Mouse (Mus musculus): ENCODE measurements around the gene Calu.
"Not testable (repeated sequence)": the region's sequence is repeated elsewhere in the genome, so short reads cannot be mapped to it uniquely, and the experiment has no call there.

Calu gene

DNA sequence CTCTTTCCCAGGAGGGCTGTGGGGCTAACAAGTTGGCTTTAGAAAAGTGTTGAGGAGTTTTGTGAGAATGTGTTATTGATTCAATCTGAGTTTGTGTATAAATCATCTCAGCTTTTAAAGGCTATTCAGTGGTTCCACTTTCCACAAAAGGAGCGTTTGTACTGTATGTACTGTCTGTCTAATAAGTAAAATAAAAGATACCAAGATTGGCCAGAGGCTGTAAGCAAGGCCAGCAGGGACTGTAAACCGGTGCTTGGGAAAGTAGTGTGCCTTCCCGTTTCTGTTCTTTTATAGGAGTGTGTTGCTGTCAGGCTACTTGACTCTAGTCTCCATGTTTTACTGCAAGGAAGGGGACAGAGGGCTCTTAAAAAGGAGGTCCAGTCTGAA lies 15.3 kb downstream of the Calu start:
- no peak for DNase-seq (ENCODE audit: low read depth)

DNA sequence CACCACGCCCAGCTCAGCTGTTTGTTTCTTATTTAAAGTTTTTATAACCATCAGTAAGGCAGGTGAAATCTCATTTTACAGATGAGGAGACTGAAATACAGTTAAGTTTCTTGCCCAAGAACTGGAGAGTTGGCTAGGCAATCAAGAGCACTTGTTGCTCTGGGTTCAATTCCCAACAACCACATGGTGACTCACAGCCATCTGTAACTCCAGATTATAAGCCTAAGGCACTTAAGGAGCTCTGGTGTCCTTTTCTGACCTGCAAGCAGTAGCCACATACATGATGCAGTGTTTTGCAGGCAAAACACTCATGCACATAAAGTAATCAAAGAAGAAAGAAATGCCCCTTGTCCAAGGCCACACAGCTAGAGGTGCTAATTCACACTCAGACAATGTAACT lies 17.4 kb downstream of the Calu start:
- DNase-seq (ENCODE audit: low read depth), result no peak

DNA sequence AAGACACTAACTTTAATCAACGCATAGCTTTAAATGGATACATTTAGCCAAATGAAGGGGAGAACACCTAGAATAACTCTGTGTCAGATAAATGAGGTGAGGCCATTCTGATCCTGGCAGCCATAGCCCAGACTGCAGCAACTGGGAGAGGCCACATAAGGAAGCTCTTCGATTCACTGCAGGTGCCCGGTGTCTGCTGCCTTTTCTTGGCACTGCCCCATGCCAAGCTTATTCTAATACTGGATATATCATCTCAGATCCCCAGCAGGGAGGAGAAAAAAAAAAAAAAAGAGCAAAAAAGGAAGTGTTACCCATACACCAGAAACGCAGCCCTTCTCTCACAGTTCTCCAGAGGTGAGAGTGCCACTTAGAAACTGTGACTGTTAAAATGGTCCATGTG lies 29.5 kb downstream of the Calu start:
- DNase-seq (ENCODE audit: low read depth), result no peak

DNA sequence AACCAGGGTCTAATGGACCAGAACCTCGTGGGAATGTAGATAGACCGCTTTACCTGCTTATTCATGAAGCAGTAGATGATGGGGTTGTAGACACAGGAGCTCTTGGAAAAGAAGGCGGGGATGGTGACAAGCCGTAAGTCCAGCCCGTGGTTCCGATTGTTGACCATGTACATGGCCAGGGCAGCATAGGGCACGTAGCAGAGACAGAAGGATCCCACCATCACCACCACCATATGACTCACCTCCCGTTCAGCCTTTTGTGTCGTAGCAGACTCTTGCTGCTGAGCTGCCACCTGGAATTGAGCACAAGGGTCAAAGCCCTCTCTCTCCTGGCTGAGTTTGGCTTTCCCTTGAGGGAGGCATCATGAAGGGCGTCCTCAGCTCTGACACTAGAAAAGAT lies 30.8 kb downstream of the Calu start:
- DNase-seq (ENCODE audit: low read depth), result no peak

DNA sequence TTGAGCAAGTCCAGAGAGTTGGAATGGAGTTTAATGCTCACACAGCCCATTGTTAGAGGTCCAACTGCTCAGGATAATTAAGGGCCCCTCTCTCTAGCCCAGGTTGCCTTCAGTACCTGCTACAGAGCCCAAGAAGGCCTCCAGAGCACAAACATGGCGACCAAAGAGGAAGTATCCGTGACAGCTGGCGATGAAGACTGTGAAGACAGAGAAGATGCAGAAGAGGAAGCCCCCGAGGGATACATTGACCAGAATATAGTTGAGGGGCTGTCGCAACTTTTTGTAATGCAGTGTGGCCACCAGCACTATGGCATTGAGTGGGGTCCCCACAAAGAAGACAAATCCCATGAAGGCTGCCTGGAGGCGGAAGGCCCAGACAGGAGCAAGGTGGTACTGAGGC lies 32.1 kb downstream of the Calu start:
- no peak for DNase-seq (ENCODE audit: low read depth)

DNA sequence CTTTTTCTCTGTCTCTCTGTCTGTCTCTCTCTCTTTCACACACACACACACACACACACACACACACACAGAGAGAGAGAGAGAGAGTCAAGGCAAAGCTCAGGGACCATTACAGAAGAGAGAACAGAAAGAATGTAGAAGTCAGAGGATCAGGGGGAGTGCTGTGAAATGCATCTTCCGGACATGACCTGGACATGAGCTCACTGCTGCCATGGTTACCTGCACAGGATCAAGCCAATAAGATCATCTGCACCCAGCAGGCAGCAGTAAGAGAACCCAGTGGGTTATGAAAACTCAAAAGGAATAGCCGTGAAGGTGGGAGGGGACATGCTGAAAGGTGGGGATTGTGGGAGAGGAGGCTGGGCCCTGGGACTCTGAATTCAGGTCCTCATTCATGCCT lies 34.6 kb downstream of the Calu start:
- no peak for DNase-seq (ENCODE audit: low read depth)

DNA sequence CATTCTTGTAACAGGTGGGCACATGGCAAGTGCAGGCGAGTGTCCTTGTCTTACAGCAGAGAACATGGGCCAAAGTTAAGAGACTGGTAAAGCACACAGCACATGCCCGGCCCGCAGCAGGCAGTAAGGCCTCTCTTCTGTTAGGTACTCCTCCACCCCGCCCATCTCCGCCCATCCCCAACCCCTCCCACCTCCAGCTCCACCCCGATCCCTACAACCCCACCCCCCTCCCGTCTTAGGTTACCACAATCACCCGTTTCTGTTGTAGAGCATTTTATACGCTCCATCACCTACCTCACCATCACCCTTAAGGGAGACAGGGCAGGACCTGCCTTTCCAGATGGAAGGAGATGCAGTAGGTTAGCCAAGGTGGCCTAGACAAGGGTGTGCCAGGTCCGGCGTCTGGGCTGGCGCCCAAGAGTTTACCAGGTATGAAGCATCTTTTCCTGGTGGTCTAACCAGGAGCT lies 40.2 kb downstream of the Calu start, which contains the start of gene Opn1sw:
Opn1sw (minus strand) TSS at position 417 of the 467 bp plus-strand sequence.
- peak; percentile 53 for DNase-seq (ENCODE audit: low read depth)

DNA sequence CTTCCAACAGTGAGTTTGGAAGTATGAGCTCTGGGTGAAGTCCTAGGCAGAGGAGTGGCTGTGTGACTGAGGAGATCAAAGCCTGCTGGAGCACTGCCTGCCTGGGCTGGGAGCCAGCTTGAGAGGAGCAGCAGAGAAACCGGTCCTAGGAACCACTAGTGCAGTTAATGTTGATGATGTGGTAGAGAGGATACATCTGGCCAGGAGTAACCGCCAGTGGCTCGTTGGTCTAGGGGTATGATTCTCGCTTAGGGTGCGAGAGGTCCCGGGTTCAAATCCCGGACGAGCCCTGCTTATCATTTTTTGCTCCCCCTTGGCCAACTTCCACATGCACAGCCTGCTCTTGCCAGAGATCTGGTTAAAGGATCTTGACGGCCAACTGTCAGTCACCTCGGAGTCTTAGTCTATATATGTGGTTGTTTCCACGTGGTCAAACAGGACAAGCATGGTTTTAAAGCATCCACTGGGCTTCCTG lies 40.8 kb downstream of the Calu start:
- DNase-seq (ENCODE audit: low read depth), result peak; percentile 24

DNA sequence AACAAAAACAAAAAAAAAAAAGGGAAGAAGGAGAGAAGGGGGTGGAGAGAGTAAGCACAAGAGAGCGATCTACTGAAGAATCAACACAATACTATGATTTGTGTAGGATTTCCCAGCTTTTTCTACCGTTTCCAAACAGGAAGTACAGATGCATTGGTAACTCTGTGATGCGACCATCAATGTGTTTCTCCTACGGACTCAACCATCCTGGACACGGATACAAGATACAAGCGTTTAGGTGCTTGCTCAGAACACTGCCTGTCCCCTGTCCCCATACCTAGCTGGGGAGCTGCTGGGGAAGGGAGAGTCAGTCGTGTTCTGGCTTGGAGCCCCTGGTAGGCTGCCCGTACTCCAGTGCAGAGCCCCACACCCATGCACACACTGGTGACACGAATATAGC lies 41.6 kb downstream of the Calu start:
- no peak for DNase-seq (ENCODE audit: low read depth)

DNA sequence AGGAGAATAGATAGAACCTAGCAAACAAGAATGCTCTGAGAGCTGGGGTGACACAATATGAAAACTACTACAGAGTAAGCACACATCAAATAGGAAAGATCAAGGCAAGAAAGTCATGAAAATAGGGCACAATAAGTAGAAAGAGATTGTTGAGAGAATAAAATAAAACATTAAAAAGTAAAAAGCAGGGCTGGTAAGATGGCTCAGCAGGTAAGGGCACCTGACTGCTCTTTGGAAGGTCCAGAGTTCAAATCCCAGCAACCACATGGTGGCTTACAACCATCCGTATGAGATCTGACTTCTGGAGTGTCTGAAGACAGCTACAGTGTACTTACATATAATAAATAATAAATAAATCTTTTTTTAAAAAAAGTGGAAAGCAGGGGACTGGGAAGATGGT lies 42.6 kb downstream of the Calu start:
- DNase-seq (ENCODE audit: low read depth), result not testable (repeated sequence)

DNA sequence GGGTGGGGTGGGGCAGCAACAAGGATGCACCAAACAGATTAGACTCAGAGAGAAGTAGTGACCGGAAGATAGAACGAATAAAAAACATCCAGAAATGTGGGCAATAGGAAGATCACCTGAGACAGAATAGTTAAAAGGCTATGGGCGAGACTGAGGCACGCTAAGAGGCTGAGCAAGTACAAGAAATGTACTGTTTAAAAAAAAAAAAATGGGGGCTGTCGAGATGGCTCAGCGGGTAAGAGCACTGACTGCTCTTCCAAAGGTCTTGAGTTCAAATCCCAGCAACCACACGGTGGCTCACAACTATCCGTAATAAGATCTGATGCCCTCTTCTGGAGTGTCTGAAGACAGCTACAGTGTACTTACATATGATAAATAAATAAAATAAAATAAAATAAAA lies 43.4 kb downstream of the Calu start:
- not testable (repeated sequence) for DNase-seq (ENCODE audit: low read depth)

DNA sequence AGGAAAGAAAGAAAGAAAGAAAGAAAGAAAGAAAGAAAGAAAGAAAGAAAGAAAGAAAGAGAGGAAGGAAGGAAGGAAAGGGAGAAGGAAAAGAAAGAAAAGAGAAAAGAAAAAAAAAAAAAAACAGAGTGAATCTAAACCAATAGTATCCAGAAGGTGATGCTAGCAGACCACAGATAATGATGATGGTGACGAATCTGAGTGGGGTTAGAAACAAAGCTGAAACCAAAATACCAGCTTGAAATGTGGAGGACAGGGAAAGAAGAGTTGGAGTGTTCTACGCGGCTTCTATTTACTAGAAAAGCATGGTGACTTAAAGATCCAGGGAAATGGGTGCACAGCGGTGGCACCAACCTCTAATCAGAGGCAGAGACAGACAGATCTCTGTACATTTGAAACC lies 43.9 kb downstream of the Calu start:
- no peak for DNase-seq (ENCODE audit: low read depth)

DNA sequence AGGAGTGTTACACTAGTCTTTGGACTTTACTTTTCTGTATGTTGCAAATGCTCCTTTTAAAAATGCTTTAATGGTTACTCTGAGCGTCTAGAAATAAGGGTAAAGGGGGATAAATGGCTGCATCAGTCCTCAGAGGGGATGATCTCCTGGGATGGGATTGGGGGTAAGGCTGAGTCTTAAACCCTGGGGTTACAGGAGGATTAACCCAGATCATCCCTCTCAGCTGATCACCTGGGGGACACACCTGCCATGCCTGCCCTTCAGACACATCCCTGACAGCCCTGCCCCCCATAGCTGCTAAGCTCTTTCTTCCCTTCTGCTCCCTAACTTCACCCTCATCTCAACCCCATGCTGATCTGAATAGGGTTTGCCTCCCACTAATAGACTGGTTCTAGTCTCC lies 46.4 kb downstream of the Calu start:
- DNase-seq (ENCODE audit: low read depth), result no peak

DNA sequence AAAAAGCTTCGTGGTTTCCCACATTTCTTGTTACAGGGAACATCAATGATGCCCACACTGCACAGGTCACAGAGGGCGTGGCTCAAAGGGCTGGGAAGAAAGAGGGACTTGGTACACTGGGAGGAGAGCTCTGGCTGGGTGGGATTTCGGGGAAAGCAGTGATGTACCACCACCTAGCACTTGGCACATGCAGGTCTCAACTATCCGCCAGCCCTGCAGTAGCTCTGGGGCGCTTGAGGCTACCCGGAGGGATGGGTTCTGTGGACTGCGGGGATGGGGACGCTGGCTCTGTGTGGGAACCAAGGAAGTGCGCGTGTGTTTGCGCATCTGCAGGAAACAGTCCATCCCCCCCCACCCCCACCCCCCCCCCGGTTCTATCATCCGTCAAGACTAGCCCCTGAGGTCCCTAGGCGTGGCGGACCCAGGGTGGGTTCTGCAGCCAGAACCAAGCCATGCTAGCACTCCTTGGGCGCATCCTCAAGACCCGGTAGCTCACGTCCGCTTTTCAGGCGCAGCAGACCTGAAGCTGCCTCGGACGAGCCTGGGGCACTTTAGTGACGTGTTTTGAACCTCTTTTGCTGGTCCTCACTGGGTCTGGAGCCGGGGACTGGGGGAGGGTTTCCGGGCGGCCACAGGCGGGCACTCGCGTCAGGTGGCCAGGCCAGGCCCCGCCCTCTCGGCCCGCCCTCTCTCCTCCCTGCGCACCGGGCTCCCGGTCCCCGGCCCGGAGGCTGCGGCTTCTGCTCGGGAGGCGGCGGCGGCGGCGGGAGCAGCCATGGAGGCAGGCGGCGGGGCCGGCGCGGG lies 48.2 kb downstream of the Calu start, which contains the start of gene Ccdc136:
Ccdc136 (plus strand) TSS at position 400 of the 804 bp plus-strand sequence.
- DNase-seq (ENCODE audit: low read depth), result no peak

DNA sequence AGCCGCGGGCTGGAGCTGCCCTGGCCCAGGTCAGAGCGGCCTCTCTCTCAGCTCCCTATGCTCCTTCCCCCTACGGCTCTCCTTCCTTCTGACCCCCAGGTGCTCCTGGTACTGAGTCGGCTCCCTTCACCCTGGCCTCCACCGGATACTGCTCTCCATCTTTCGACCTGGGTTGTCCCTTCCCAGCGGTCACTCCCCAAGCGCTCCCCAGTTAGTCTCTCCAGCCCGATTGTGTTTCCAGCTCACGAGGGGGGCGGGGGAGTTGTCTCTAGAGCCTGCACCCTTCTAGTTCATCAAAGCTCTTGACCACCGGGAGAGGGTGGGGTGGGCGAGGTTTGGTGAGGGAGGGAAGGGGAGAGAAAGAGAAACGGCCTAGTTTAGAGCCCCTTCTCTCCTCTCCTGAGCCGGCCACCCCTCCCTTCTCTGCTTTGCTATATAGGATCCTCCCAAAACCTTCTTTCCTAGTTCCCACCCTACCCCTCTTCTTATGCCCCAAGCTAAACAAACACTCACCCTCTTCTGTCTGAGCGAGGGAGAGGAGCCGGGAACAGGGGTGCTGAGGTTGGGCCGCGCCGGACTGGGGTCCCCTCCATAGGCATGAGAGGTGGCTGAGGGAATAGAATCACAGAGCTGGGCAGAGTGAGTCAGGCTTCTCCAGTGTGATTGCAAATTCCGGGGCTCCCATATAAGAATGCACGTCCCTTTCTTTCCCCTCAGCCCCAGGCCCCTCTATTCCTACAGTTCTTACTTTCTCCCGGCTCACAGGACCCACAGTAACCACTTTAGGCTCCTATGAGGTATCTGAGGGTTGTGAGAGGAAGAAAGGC lies 49.1 kb downstream of the Calu start:
- no peak for DNase-seq (ENCODE audit: low read depth)

DNA sequence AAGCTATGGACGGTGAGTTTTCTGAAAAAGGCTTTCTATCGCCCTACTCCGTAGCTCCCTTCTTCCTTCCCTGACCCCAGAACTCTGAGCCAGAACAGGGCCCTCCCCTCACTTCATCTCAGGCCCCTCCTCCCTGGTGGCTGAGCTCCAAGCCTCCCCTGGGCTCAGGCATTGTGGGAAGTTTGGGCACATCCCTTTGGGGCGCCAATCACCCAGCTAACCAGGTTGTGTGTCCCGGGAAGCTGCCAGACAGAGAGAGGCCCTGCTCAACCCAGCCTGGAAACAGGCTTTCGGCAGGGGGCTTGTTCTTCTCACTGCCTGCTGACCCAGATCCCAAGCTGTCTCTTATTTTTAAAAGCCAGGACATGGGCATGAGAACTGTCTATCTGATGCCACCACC lies 49.7 kb downstream of the Calu start:
- no peak for DNase-seq (ENCODE audit: low read depth)

DNA sequence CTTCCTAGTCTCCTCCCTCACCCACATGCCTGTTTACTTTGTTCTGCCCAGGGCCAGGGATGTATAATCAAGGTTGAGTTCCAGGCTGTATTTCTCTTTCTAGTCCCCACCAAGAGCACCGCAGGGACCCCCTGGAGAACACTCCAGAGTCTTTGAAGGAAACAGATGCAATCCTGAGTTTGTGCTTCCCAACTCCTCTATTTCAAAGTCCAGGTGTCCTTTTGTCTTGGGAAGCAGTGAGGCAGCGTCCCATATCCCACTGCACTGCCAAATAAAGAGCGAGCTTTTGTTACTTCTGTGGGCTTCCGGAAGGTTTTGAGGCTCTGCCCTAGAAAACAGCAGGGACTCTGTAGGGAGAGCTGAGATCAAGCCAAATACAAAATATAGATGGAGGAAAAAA lies 52.0 kb downstream of the Calu start:
- no peak for DNase-seq (ENCODE audit: low read depth)

DNA sequence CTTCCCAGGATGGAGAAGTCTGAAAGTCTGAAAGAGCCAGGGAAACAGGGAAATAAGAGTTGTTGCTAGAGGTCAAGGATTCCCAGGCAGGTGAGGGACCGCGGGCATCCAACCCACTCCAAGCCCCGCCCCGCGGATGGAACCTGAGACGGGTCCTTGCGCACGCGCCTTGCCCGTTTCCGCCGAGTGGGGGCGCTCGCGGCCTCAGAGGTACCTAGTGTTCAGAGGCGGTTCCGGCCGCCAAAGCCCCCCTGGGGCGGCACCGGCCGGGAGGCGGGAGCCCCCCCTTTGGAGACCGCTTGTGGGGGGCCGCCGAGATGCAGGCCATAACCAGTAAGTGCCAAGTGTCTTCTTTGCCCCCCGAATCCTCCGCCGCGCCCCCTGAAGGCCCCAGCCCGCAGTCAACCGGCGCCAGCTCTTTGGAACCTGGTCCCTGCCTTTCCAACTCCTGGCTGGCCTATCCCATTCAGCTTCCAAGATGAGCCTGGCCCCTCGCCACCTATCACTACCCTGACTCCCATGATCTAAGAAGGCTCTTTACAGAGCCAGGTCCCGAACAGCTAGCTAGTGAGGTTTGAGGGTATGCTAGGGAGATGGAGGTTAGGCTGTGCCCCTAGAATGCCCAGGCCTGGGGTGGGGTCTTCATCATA lies 54.9 kb downstream of the Calu start:
- DNase-seq (ENCODE audit: low read depth), result no peak

DNA sequence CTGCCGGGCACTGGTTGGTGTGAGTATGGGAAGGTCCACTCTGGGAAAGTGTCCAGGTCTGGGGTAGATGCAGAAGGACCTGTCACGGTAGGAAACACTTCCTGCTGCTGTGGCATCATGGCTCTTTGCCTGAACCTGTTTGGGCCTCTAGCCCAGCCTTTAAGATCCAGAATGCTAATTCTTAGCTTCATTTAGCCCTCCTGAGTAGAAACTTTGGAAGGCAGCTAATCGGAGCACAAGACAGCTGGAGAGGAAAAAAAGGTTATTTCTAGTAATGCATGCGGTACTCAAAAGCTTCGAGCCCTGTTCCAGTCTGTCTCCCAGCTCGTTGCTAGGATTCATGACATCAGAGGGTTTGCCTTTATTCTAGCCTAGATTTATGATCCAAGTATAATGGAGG lies 58.5 kb downstream of the Calu start:
- no peak for DNase-seq (ENCODE audit: low read depth)

DNA sequence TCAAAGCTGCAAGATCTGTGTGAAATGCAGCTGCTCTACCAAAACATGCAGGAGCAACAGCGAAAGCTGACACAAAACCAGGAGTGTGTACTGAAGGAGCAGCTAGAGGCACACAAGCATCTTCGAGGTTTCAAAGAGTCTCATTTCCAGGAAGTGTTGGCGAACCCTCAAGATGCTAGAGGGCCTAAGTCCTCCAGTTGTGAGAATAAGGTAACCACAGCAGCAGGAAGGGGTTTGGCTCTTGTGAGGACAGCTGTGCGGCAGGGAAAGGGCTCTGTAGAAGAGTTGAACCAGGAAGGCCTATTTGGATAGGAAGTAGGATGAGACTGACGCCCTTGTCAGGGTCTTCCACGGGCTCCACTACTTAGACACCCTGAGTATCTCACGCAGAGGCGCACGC lies 67.6 kb downstream of the Calu start:
- no peak for DNase-seq (ENCODE audit: low read depth)

DNA sequence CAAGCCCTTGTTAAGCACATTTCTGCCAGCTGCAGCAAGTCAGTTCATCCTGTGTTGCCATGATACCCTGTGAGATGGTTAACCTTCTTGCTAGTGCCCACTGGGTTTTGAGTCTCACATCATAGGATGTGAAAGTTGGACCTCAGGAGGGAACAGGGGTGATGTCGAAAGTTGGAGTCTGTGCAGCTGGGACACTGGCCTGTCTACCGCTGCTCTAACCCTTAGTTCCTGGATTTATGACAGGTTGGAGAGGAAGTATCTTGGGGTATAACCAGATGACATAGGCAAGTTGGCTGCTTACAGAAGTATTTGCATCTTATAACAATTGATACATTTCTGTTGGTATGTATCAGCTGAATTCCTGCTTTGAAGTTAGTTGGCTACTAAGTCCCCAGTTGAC lies 72.7 kb downstream of the Calu start:
- no peak for DNase-seq (ENCODE audit: low read depth)

DNA sequence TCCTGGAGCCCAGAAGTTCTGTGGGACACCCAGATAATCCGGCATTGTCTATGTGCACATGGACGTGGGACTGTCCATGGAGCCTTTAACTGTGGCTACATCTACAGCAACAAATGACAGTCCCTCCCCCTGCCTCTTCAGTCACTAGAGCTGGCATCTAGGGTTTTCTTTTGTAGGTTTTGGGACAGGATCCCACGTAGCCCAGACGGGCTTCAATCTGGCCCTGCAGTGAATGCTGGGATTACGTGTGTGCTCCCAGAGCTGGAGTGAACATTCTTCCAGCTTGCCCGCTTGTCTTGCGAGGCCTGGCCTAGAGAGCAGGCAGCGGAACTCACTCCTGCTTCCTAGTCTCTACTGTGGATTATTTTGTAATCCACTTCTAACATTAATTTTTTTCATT lies 77.2 kb downstream of the Calu start:
- DNase-seq (ENCODE audit: low read depth), result no peak

DNA sequence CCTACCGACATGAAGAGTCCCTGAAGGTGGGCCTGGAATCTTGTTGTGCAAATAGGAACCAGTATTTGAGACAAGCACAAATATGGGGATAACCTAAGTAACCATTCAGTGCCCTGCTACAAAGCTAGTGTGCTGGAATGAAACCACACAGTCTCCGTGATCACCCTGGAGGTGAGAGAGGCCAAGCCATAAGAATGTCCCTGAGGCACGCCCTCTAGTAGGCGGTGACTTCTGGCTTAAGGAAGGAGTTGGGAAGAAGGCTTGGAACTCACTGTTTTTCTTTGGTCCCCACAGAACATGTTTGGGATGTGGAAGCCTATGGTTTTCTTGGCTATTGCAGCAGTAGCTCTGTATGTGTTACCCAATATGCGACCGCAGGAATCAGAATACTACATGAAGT lies 78.5 kb downstream of the Calu start:
- DNase-seq (ENCODE audit: low read depth), result no peak
